Mouse (Mus musculus) ES-E14 (cell line): ENCODE data around the gene G0s2.

Source experiments
- CHD2 ChIP-seq: IDR thresholded peaks from 2 replicates; pipeline ENCODE4 v1.6.1; 2014; ENCODE audit warnings: mild to moderate bottlenecking, low read depth, low read length, inconsistent platforms
- HCFC1 ChIP-seq: IDR thresholded peaks from 2 replicates; pipeline ENCODE4 v1.6.1; 2012; ENCODE audit warnings: low read length, inconsistent platforms, borderline replicate concordance; ENCODE audit not compliant: insufficient read depth
- MAFK ChIP-seq: IDR thresholded peaks from 2 replicates; pipeline ENCODE4 v1.6.1; 2014; ENCODE audit warnings: mild to moderate bottlenecking, low read depth, low read length, inconsistent platforms; ENCODE audit not compliant: insufficient read depth
- ZC3H11A ChIP-seq: IDR thresholded peaks from 2 replicates; pipeline ENCODE4 v1.6.1; 2012; ENCODE audit warnings: low read depth, mild to moderate bottlenecking, inconsistent platforms, low read length, borderline replicate concordance
- ZNF384 ChIP-seq: IDR thresholded peaks from 2 replicates; pipeline ENCODE4 v1.6.1; 2012; ENCODE audit warnings: low read depth, low read length, inconsistent platforms

DNA sequence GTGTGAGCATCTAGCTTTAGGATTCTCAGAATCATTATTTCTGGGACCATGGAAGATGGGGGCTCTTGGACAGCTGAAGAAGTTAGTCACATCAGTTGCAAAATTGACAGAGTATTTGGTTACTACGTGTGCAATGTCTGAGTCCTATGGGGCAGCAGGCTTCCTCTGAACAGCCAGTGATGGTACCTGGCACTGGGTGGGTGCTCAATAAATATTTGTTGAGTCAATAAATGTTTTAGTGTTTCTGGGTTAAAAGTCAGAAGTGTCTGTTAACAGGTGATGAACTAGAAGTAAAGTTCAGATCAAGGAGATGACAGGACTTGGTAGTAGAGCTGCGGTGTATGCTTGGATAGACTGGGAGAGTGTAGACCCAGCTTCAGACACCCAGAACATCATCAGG, 14.6 kb upstream of the G0s2 start:
- TF ChIP-seq CHD2, result no peak
- no peak for TF ChIP-seq MAFK
- no peak for TF ChIP-seq ZC3H11A
- TF ChIP-seq HCFC1, result no peak
- TF ChIP-seq ZNF384, result no peak
